Mouse (Mus musculus): ENCODE data around the gene Sox5. TPM values are rescaled to one million over a fixed set of nuclear protein-coding genes. Genes with fewer than 3 reads are reported as not detected.

Sox5 gene
- total and polyA plus RNA-seq, 3 experiments = 0.08 to 0.47 (median 0.46) TPM

DNA sequence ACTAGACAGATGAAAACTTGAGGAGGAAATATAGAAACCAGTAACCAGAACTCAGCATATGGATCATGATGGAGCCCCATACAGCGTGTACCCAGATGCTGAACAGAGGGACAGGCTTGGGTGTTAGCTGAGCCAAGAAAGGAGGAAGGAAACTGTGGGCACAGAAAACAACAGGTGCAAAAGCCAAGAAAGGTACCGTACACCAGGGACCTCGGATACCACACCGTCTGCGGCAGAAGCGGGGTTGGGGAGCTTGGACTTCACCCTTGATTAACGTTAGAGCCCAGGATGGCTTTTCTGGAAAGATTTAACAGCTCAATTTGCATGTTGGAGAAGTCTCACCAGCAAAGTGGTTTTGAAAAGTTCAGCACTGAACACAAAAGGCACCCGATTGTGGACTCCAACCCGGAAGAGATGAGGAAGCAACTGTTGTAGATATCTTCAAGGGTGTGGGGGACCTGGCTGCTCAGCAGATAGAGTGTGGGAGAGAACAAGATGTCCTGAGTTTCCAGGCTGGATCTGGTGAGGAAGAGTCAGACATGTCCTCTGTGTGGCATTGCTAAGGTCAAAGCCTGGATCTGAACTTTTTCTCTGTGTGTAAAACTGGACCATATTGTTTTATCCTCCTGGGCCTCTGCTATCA is 104.2 kb downstream of the Sox5 start:
- no peaks in the 10 kb centered on the region for H3K36me3 ChIP-seq (replicated peaks in 1 of 2; ENCODE audit: control insufficient read depth in 1 of 2, insufficient read depth in 1 of 2, low read length in 1 of 2)
- peak overlapping the region; percentile 6; the same call in 1 of the 2 replicates for H3K4me2 ChIP-seq (ENCODE audit: insufficient read depth, low read depth, poor library complexity, severe bottlenecking)
- DNase-seq (ENCODE audit: extremely low read depth) = peak; percentile 68
- H3K27ac ChIP-seq (ENCODE audit: insufficient read depth, low read depth) = no peak overlapping the region
- H3K4me1 ChIP-seq (ENCODE audit: control insufficient read depth in 1 of 2, insufficient read depth in 2 of 2) = peaks cover 0 to 23% of the 10 kb centered on the region in 2 experiments; a peak in 2 of 4 replicates
- H3K9ac ChIP-seq (ENCODE audit: insufficient read depth, low read depth) = no peak overlapping the region
- in situ Hi-C loops (cut with MboI; ENCODE audit: low pct_ligation_motif_present, low pct_unique_long_range_greater_than_20kb, low sequenced_read_pairs) (no loop called here), dilution Hi-C loops (cut with MboI; ENCODE audit: extremely low pct_ligation_motif_present, extremely low pct_unique_long_range_greater_than_20kb, low sequenced_read_pairs) (no loop called here)
- no peak for TF ChIP-seq JUND (conservative IDR thresholded peaks at IDR 0.05; ENCODE audit: low read depth, low read length)
- TF ChIP-seq RAD21 (IDR thresholded peaks at IDR 0.05; ENCODE audit: low read depth, low read length) = no peak; the same call in 1 of the 2 replicates
- no peak for TF ChIP-seq NELFE (IDR thresholded peaks at IDR 0.05; ENCODE audit: low read depth, low read length)
- no peak for TF ChIP-seq BHLHE40 (IDR thresholded peaks at IDR 0.05; ENCODE audit: low read depth, low read length)
- no peak for TF ChIP-seq PAX5 (IDR thresholded peaks at IDR 0.05; ENCODE audit: low read length)
- TF ChIP-seq ELF1 (IDR thresholded peaks at IDR 0.05; ENCODE audit: low read depth, low read length) = peak; percentile 34; the same call in 1 of the 2 replicates
- TF ChIP-seq USF2 (conservative IDR thresholded peaks at IDR 0.05; ENCODE audit: low read depth, low read length) = no peak
- no peak for TF ChIP-seq POLR2A (IDR thresholded peaks at IDR 0.05; ENCODE audit: low read depth, low read length)
- TF ChIP-seq EP300 (IDR thresholded peaks at IDR 0.05; ENCODE audit: low read length) = peak; percentile 58; the same call in 1 of the 2 replicates
- H3K79me2 ChIP-seq (replicated peaks; ENCODE audit: control insufficient read depth, extremely low read depth, insufficient read depth, poor library complexity, severe bottlenecking) = no peaks in the 10 kb centered on the region
- H3K27me3 ChIP-seq (replicated peaks) = no peaks in the 10 kb centered on the region
- no peak overlapping the region for H3K4me3 ChIP-seq (replicated peaks in 1 of 3; ENCODE audit: low read depth in 2 of 3, low read length in 2 of 3, poor library complexity in 1 of 3)
- H3K9me3 ChIP-seq (replicated peaks; ENCODE audit: low read length) = no peaks in the 10 kb centered on the region

DNA sequence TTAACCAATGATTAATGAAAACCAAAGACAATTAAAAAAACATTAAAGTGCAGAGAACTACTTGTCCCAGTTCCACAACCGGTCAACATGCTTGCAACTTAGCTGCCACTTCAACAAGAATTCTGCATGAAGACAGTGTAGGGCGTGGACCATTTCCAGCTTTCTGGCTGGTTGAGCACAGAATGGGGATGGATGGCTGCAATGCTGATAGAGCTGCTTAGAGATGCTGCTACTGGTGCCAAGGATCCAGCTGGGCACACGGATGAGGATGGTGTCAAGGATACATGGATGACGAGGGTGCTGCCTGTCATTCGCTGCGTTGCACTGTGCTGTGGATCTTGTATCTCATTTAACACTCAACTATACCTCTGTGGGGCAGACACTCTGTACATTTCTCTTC is 106.7 kb downstream of the Sox5 start:
- in situ Hi-C loops (cut with MboI; ENCODE audit: low pct_ligation_motif_present, low pct_unique_long_range_greater_than_20kb, low sequenced_read_pairs) = no loop called here
- H3K4me1 ChIP-seq (ENCODE audit: control insufficient read depth in 1 of 2, insufficient read depth in 2 of 2) = peaks cover 0 to 28% of the 10 kb centered on the region in 2 experiments; a peak in 2 of 4 replicates
- no peaks in the 10 kb centered on the region for H3K79me2 ChIP-seq (replicated peaks; ENCODE audit: control insufficient read depth, extremely low read depth, insufficient read depth, poor library complexity, severe bottlenecking)
- no peak overlapping the region for H3K27ac ChIP-seq (ENCODE audit: insufficient read depth, low read depth)
- H3K4me2 ChIP-seq (ENCODE audit: insufficient read depth, low read depth, poor library complexity, severe bottlenecking) = no peak overlapping the region
- no peaks in the 10 kb centered on the region for H3K27me3 ChIP-seq (replicated peaks)
- H3K4me3 ChIP-seq (replicated peaks in 1 of 3; ENCODE audit: low read depth in 2 of 3, low read length in 2 of 3, poor library complexity in 1 of 3) = no peak overlapping the region
- no peaks in the 10 kb centered on the region for H3K36me3 ChIP-seq (replicated peaks in 1 of 2; ENCODE audit: control insufficient read depth in 1 of 2, insufficient read depth in 1 of 2, low read length in 1 of 2)
- dilution Hi-C loops (cut with MboI; ENCODE audit: extremely low pct_ligation_motif_present, extremely low pct_unique_long_range_greater_than_20kb, low sequenced_read_pairs) = no loop called here
- DNase-seq (ENCODE audit: extremely low read depth) = no peak
- H3K9me3 ChIP-seq (replicated peaks; ENCODE audit: low read length) = no peaks in the 10 kb centered on the region
- H3K9ac ChIP-seq (ENCODE audit: insufficient read depth, low read depth) = no peak overlapping the region
- TF ChIP-seq SMC3 (IDR thresholded peaks at IDR 0.05; ENCODE audit: low read depth, low read length) (no peak), BHLHE40 (IDR thresholded peaks at IDR 0.05; ENCODE audit: low read depth, low read length) (no peak), CTCF (conservative IDR thresholded peaks at IDR 0.05 in 1 of 2, IDR thresholded peaks at IDR 0.05 in 1 of 2; ENCODE audit: low read depth in 2 of 2, low read length in 2 of 2) (no peak), IRF4 (IDR thresholded peaks at IDR 0.05; ENCODE audit: low read depth, low read length) (no peak), MEF2A (IDR thresholded peaks at IDR 0.05; ENCODE audit: borderline replicate concordance, low read depth, low read length) (no peak), RCOR1 (conservative IDR thresholded peaks at IDR 0.05; ENCODE audit: low read depth, low read length) (no peak), NRF1 (IDR thresholded peaks at IDR 0.05; ENCODE audit: low read depth, low read length) (no peak), GABPA (IDR thresholded peaks at IDR 0.05; ENCODE audit: insufficient replicate concordance, low read depth, low read length) (no peak), ZMIZ1 (IDR thresholded peaks at IDR 0.05; ENCODE audit: low read depth, low read length) (no peak), HCFC1 (IDR thresholded peaks at IDR 0.05; ENCODE audit: low read depth, low read length) (no peak)

Data from CH12.LX (cell line).